Mouse (Mus musculus) ES-Bruce4 (cell line): ENCODE measurements around the gene Zfp574. TPM values are rescaled to one million over a fixed set of nuclear protein-coding genes. Genes with fewer than 3 reads are reported as not detected.
A peak's percentile ranks its signal among the peaks of the same experiment; 100 is the strongest.

Experiments
- H3K27ac ChIP-seq: 2 replicates; pipeline ENCODE4 v1.5.1; 2012; ENCODE audit warnings: low read length, inconsistent platforms; ENCODE audit not compliant: insufficient read depth
- H3K27me3 ChIP-seq: 2 replicates; pipeline ENCODE4 v1.6.1; 2012; ENCODE audit warnings: mild to moderate bottlenecking, low read length, inconsistent platforms; ENCODE audit not compliant: control insufficient read depth, poor library complexity, insufficient read depth, severe bottlenecking
- H3K36me3 ChIP-seq: 2 replicates; pipeline ENCODE4 v1.6.1; 2012; ENCODE audit warnings: inconsistent platforms, mild to moderate bottlenecking, low read length, moderate library complexity; ENCODE audit not compliant: control insufficient read depth, poor library complexity, insufficient read depth, severe bottlenecking
- H3K4me1 ChIP-seq: one replicate; pipeline ENCODE4 v1.8.1; 2011; ENCODE audit warnings: low read length; ENCODE audit not compliant: control insufficient read depth, insufficient read depth
- H3K4me3 ChIP-seq: 2 replicates; pipeline ENCODE4 v1.5.1; 2011; ENCODE audit warnings: low read depth, mild to moderate bottlenecking, low read length
- H3K9ac ChIP-seq: 2 replicates; pipeline ENCODE4 v1.6.1; 2012; ENCODE audit warnings: low read depth, mild to moderate bottlenecking, inconsistent platforms; ENCODE audit not compliant: poor library complexity, severe bottlenecking
- H3K9me3 ChIP-seq: replicated peaks from 2 replicates; pipeline ENCODE4 v1.6.1; 2012; ENCODE audit warnings: mild to moderate bottlenecking, low read length, inconsistent platforms; ENCODE audit not compliant: control insufficient read depth, poor library complexity, insufficient read depth, severe bottlenecking
- CTCF ChIP-seq: IDR thresholded peaks from one replicate; pipeline ENCODE4 v1.8.1; 2011; ENCODE audit warnings: low read depth, low read length
- EP300 ChIP-seq: IDR thresholded peaks from 2 replicates; pipeline ENCODE4 v1.6.1; 2011; ENCODE audit warnings: low read depth, low read length; ENCODE audit not compliant: insufficient read depth
- POLR2A ChIP-seq: IDR thresholded peaks from one replicate; pipeline ENCODE4 v1.8.1; 2011; ENCODE audit warnings: low read length; ENCODE audit not compliant: insufficient read depth
- polyA plus RNA-seq: library from polyadenylated mRNA; stranded (reverse); fragments of >200 nt; gene quantifications from 2 replicates; pipeline ENCODE4 v1.2.4, GENCODE M21; 2011; ENCODE audit warnings: low read depth; ENCODE audit not compliant: missing spikeins, insufficient read depth, insufficient read length

The Zfp574 gene
- 13.5 and 14.8 TPM in 2 replicates for polyA plus RNA-seq

GRCm38 (mm10) chr7:25071979-25072715 is at the start of gene Zfp574, which contains the start of gene Grik5:
Zfp574 (plus strand) TSS chr7:25072567.
Grik5 (minus strand) TSS chr7:25072346.
- H3K36me3 ChIP-seq = no peaks in the 10 kb centered on the region
- H3K9ac ChIP-seq = peak within 1 kb of the TSS; percentile 65
- H3K9me3 ChIP-seq = no peaks in the 10 kb centered on the region
- TF ChIP-seq CTCF = no peak
- no peak for TF ChIP-seq EP300
- no peak for TF ChIP-seq POLR2A
- H3K27ac ChIP-seq = no peak within 1 kb of the TSS
- H3K4me3 ChIP-seq = peak within 1 kb of the TSS; percentile 87
- no peaks in the 10 kb centered on the region for H3K27me3 ChIP-seq
- no peaks in the 10 kb centered on the region for H3K4me1 ChIP-seq

- Histone ChIP-seq H3K4me1 (peaks cover 2% of the 10 kb centered on the region), H3K4me3 (no peak overlapping the region), H3K9ac (no peak overlapping the region), H3K27me3 (no peaks in the 10 kb centered on the region), H3K9me3 (no peaks in the 10 kb centered on the region), H3K36me3 (no peaks in the 10 kb centered on the region), H3K27ac (no peak overlapping the region)
- no peak for TF ChIP-seq EP300
- TF ChIP-seq CTCF = peak; percentile 48
These were observed 46.4 kb upstream of the Zfp574 start for GRCm38 (mm10) chr7:25025855-25026439.

DNA sequence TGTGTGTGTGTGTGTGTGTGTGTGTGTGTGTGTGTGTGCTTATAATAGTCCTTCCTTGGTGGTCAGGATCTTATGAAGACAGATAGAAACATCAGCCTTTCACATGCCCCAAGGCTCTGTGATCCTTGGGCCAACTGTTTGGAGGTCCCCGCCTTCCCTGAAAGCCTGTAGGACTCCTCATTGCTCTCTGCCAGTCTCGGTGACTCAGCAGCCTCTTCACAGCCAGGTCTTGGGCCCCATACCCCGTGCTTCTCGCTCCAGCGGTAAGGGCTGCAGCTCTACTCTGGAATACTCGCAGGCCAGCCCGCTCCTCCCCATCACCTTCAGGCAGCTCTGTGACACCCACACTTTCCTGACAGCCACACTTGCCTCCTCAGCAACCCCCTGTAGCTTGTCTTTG is 45.9 kb upstream of the Zfp574 start:
- Histone ChIP-seq H3K36me3 (no peaks in the 10 kb centered on the region), H3K27me3 (no peaks in the 10 kb centered on the region)

GRCm38 (mm10) chr7:25030032-25030753 is 42.2 kb upstream of the Zfp574 start:
- H3K36me3 ChIP-seq = no peaks in the 10 kb centered on the region

More for the DNA sequence above, 45.9 kb upstream of the Zfp574 start:
- TF ChIP-seq POLR2A = no peak
- TF ChIP-seq CTCF = no peak
- TF ChIP-seq EP300 = no peak
- peaks cover 2% of the 10 kb centered on the region for H3K4me1 ChIP-seq
- H3K9ac ChIP-seq = no peak overlapping the region
- no peak overlapping the region for H3K27ac ChIP-seq
- no peak overlapping the region for H3K4me3 ChIP-seq
- H3K9me3 ChIP-seq = no peaks in the 10 kb centered on the region

GRCm38 (mm10) chr7:25031528-25031927 is 40.8 kb upstream of the Zfp574 start:
- Histone ChIP-seq H3K36me3 (no peaks in the 10 kb centered on the region), H3K4me1 (no peaks in the 10 kb centered on the region), H3K9ac (no peak overlapping the region), H3K27ac (no peak overlapping the region), H3K4me3 (no peak overlapping the region), H3K27me3 (no peaks in the 10 kb centered on the region), H3K9me3 (no peaks in the 10 kb centered on the region)
- TF ChIP-seq POLR2A (no peak), CTCF (no peak), EP300 (no peak)

More at GRCm38 (mm10) chr7:25030032-25030753, 42.2 kb upstream of the Zfp574 start:
- Histone ChIP-seq H3K9ac (no peak overlapping the region), H3K27me3 (no peaks in the 10 kb centered on the region), H3K4me1 (no peaks in the 10 kb centered on the region), H3K9me3 (no peaks in the 10 kb centered on the region), H3K4me3 (no peak overlapping the region), H3K27ac (no peak overlapping the region)
- TF ChIP-seq CTCF = peak; percentile 64
- no peak for TF ChIP-seq POLR2A
